Mouse (Mus musculus) heart, postnatal 0 days (tissue): ENCODE results near the gene Vdac2. TPM values are rescaled to one million over a fixed set of nuclear protein-coding genes. Genes with fewer than 3 reads are reported as not detected.

Source experiments
- ATAC-seq: fragments of 200-750 bp; cut with Nextera tagmentation; 2 replicates; pipeline ENCODE4 v1.8.0; 2017; ENCODE audit warnings: low read depth, moderate number of reproducible peaks, moderate library complexity; ENCODE audit not compliant: insufficient read depth
- DNase-seq: peaks from one replicate; pipeline ENCODE4 v3.0.0-alpha.2; 2016; ENCODE audit warnings: low spot score
- H3K27ac ChIP-seq: fragments of 300-500 bp; sonication (generic); 2 replicates; pipeline ENCODE4 v1.5.1; 2014; ENCODE audit warnings: low read depth, mild to moderate bottlenecking
- H3K27me3 ChIP-seq: fragments of 300-500 bp; sonication (generic); 2 replicates; pipeline ENCODE4 v1.6.1; 2014; ENCODE audit warnings: low read length, mixed read lengths; ENCODE audit not compliant: control insufficient read depth, insufficient read depth
- H3K36me3 ChIP-seq: fragments of 300-500 bp; sonication (generic); replicated peaks from 2 replicates; pipeline ENCODE4 v1.6.1; 2014; ENCODE audit warnings: low read length, mixed read lengths; ENCODE audit not compliant: control insufficient read depth, insufficient read depth
- H3K4me1 ChIP-seq: fragments of 300-500 bp; sonication (generic); 2 replicates; pipeline ENCODE4 v1.6.1; 2014; ENCODE audit warnings: antibody characterized with exemption; ENCODE audit not compliant: control insufficient read depth, insufficient read depth
- H3K4me2 ChIP-seq: fragments of 300-500 bp; sonication (generic); 2 replicates; pipeline ENCODE4 v1.6.1; 2014; ENCODE audit warnings: low read depth, mild to moderate bottlenecking, low read length, moderate library complexity
- H3K4me3 ChIP-seq: fragments of 300-500 bp; sonication (generic); 2 replicates; pipeline ENCODE4 v1.5.1; 2014; ENCODE audit warnings: low read depth, low read length
- H3K9ac ChIP-seq: fragments of 300-500 bp; sonication (generic); replicated peaks from 2 replicates; pipeline ENCODE4 v1.6.1; 2014; ENCODE audit warnings: low read depth, low read length, mixed read lengths
- H3K9me3 ChIP-seq: fragments of 300-500 bp; sonication (generic); replicated peaks from 2 replicates; pipeline ENCODE4 v1.6.1; 2016; ENCODE audit warnings: low read length; ENCODE audit not compliant: control insufficient read depth
- CTCF ChIP-seq: IDR thresholded peaks from 2 replicates; pipeline ENCODE4 v1.5.1; 2016; ENCODE audit warnings: antibody characterized with exemption, control low read depth, low read depth
- EP300 ChIP-seq: IDR thresholded peaks from 2 replicates; pipeline ENCODE4 v1.6.1; 2016; ENCODE audit warnings: antibody characterized with exemption, low read depth
- WGBS: fragments of 180-500 bp; shearing (Covaris S2); extraction: QIAGEN DNeasy Blood & Tissue Kit; methylation state at CpG from one replicate; pipeline ENCODE4 v1.1.7; 2014; 5-methylcytosine and 5-hydroxymethylcytosine counted together
- polyA plus RNA-seq: library from polyadenylated mRNA; unstranded; fragments of >200 nt; fragmentation: Nextera tagmentation; extraction: Ambion mirVana; gene quantifications from 2 replicates; pipeline ENCODE4 v1.2.1, GENCODE M21; 2015
- total RNA-seq: library from RNA; depleted of rRNA; stranded (reverse); fragments of >200 nt; gene quantifications from 2 replicates; pipeline ENCODE4 v1.2.3, GENCODE M21; 2014; ENCODE audit warnings: low replicate concordance

Vdac2 gene
- total and polyA plus RNA-seq, 2 experiments from 2014 or later: 619 to 663 TPM

GRCm38 (mm10) chr14:21806631-21807160, 18.3 kb upstream of the Vdac2 start:
- Histone ChIP-seq H3K4me2 (no peak overlapping the region), H3K4me3 (no peak overlapping the region), H3K4me1 (0 out of 2 replicates have a peak, but pooled peaks cover 10% of the 10 kb centered on the region), H3K36me3 (no peaks in the 10 kb centered on the region), H3K27ac (0 out of 2 replicates have a peak overlapping the region, but pooled peaks have one; percentile 11), H3K9ac (no peak overlapping the region), H3K9me3 (no peaks in the 10 kb centered on the region), H3K27me3 (no peaks in the 10 kb centered on the region)
- no peak for DNase-seq
- ATAC-seq: no peak
- 49% methylated on average over 3 of the region's 3 CpGs for WGBS
- TF ChIP-seq CTCF: no peak

DNA sequence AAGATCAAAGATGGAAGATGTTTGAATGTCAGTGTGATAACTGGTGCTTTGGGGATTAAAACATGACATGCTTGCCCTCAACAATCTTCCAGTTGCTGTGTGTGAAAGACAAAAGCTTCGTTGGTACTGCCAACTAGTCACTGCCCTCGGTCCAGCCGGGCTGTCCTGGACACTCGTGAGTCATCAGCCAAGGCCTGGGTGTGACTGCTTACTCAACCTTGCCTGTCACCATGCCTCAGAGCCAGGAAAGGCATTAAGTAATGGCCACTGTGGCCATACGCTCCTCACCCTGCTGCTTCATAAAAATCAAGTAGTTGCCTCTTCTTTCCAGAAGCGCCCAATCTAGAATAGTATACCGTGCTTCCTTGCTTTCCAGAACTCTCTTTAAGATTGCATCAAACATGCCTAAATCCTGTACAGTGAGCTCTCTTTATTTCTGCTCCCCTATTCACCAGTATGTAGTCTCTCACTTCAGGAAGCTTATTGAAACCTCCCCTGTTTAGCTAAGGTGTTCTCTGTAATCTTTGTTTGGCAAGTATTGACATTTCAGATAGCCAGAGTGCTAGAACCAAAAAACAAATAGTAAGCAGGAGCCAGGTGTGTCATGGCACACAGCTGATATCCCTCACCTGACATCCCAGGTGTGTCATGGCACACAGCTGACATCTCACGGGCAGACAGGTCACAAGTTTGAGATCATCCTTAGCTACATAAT, 16.7 kb upstream of the Vdac2 start:
- TF ChIP-seq EP300 (no peak), CTCF (no peak)
- DNase-seq (no peak), ATAC-seq (no peak)
- Histone ChIP-seq H3K27me3 (no peaks in the 10 kb centered on the region), H3K36me3 (no peaks in the 10 kb centered on the region), H3K4me2 (no peak overlapping the region), H3K27ac (no peak overlapping the region), H3K9ac (no peak overlapping the region), H3K9me3 (no peaks in the 10 kb centered on the region), H3K4me3 (no peak overlapping the region), H3K4me1 (peaks cover 10% of the 10 kb centered on the region; the same call in 1 of the 2 replicates)
- 81% methylated on average over 8 of the region's 8 CpGs for WGBS

GRCm38 (mm10) chr14:21809418-21809817, 15.6 kb upstream of the Vdac2 start:
- DNase-seq: no peak
- H3K36me3 ChIP-seq: no peaks in the 10 kb centered on the region
- H3K27ac ChIP-seq: no peak overlapping the region
- H3K4me2 ChIP-seq: no peak overlapping the region
- H3K9me3 ChIP-seq: no peaks in the 10 kb centered on the region
- peaks cover 10% of the 10 kb centered on the region; the same call in 1 of the 2 replicates for H3K4me1 ChIP-seq
- 78% methylated on average over 2 of the region's 2 CpGs for WGBS
- TF ChIP-seq CTCF: no peak
- TF ChIP-seq EP300: no peak
- H3K9ac ChIP-seq: no peak overlapping the region
- no peak for ATAC-seq
- no peak overlapping the region for H3K4me3 ChIP-seq
- H3K27me3 ChIP-seq: no peaks in the 10 kb centered on the region

DNA sequence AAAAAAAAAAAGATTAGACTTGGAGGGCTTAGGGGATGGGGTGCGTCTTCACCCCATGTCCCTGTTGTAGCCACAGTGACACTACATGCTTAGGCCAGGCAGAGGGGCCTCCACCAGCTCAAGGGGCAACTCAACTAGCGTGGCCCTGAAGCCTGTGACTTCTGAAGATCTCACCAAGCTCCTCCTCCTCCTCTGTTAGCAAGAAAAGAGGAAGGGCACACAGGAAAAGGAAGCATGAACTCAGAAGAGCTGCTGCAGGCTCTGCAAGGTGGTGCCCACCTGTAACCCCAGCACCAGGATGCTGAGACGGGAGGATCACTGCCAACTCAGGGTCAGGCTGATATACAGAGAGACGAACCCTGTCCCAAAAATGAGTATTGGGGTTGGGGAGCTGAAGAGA, 13.7 kb upstream of the Vdac2 start:
- no peaks in the 10 kb centered on the region for H3K9me3 ChIP-seq
- DNase-seq (no peak), ATAC-seq (0 out of 2 replicates have a peak, but pooled peaks have one; percentile 3)
- no peak overlapping the region for H3K4me2 ChIP-seq
- WGBS: 83% methylated on average over 4 of the region's 4 CpGs
- H3K27ac ChIP-seq: no peak overlapping the region
- TF ChIP-seq CTCF (no peak), EP300 (no peak)
- no peaks in the 10 kb centered on the region for H3K27me3 ChIP-seq
- H3K36me3 ChIP-seq: no peaks in the 10 kb centered on the region
- H3K4me1 ChIP-seq: peaks cover 8% of the 10 kb centered on the region; the same call in 1 of the 2 replicates
- no peak overlapping the region for H3K4me3 ChIP-seq
- no peak overlapping the region for H3K9ac ChIP-seq

- Histone ChIP-seq H3K9me3 (no peaks in the 10 kb centered on the region), H3K9ac (no peak overlapping the region), H3K4me2 (no peak overlapping the region), H3K4me1 (peaks cover 3% of the 10 kb centered on the region; the same call in 1 of the 2 replicates), H3K36me3 (no peaks in the 10 kb centered on the region), H3K27ac (no peak overlapping the region), H3K27me3 (no peaks in the 10 kb centered on the region), H3K4me3 (no peak overlapping the region)
- WGBS: 48% methylated on average over 10 of the region's 10 CpGs
- DNase-seq (no peak), ATAC-seq (0 out of 2 replicates have a peak, but pooled peaks have one; percentile 9)
- no peak for TF ChIP-seq CTCF
- TF ChIP-seq EP300: no peak
Measured at GRCm38 (mm10) chr14:21811744-21812393, 13.2 kb upstream of the Vdac2 start.
